Mouse (Mus musculus) midbrain, embryonic 11.5 days (tissue): ENCODE measurements at regions not wholly inside any gene's neighbourhood (a gene's known extent, or its start where the extent isn't known, plus 50 kb on each side); places are given as distances from the start of the nearest gene placed in this dataset.

ENCODE experiments used
- ATAC-seq: fragments of 200-750 bp; cut with Nextera tagmentation; 2 replicates; pipeline ENCODE4 v1.8.0; 2017; ENCODE audit warnings: moderate TSS enrichment, moderate library complexity; ENCODE audit not compliant: low FRiP score
- DNase-seq: peaks from one replicate; pipeline ENCODE4 v3.0.0; 2015; ENCODE audit warnings: low spot score; ENCODE audit errors: missing footprints
- H3K27ac ChIP-seq: fragments of 300-500 bp; sonication (generic); 2 replicates; pipeline ENCODE4 v1.5.1; 2014; ENCODE audit warnings: low read depth, low read length
- H3K27me3 ChIP-seq: fragments of 300-500 bp; sonication (generic); 2 replicates; pipeline ENCODE4 v1.6.1; 2014; ENCODE audit warnings: mild to moderate bottlenecking, low read length, moderate library complexity, mixed read lengths; ENCODE audit not compliant: control insufficient read depth, insufficient read depth
- H3K36me3 ChIP-seq: fragments of 300-500 bp; sonication (generic); 2 replicates; pipeline ENCODE4 v1.6.1; 2014; ENCODE audit warnings: mild to moderate bottlenecking, low read length, moderate library complexity, mixed read lengths; ENCODE audit not compliant: control insufficient read depth, insufficient read depth
- H3K4me1 ChIP-seq: fragments of 300-500 bp; sonication (generic); 2 replicates; pipeline ENCODE4 v1.6.1; 2014; ENCODE audit warnings: low read length; ENCODE audit not compliant: control insufficient read depth, insufficient read depth
- H3K4me2 ChIP-seq: fragments of 300-500 bp; sonication (generic); 2 replicates; pipeline ENCODE4 v1.6.1; 2014; ENCODE audit warnings: mild to moderate bottlenecking, moderate library complexity
- H3K4me3 ChIP-seq: fragments of 300-500 bp; sonication (generic); 2 replicates; pipeline ENCODE4 v1.5.1; 2014; ENCODE audit warnings: low read depth, low read length
- H3K9ac ChIP-seq: fragments of 300-500 bp; sonication (generic); 2 replicates; pipeline ENCODE4 v1.6.1; 2014; ENCODE audit warnings: low read length
- H3K9me3 ChIP-seq: fragments of 300-500 bp; sonication (generic); 2 replicates; pipeline ENCODE4 v1.6.1; 2016; ENCODE audit warnings: low read length; ENCODE audit not compliant: control insufficient read depth
- WGBS: fragments of 180-500 bp; shearing (Covaris S2); extraction: QIAGEN DNeasy Blood & Tissue Kit; methylation state at CpG from one replicate; pipeline ENCODE4 v1.1.7; 2014; 5-methylcytosine and 5-hydroxymethylcytosine counted together

- ATAC-seq = no peak
These were observed 204.6 kb upstream of the Gjb5 start for GRCm38 (mm10) chr4:127562602-127563001.

GRCm38 (mm10) chr4:127558572-127558971 is 200.6 kb upstream of the Gjb5 start:
- no peaks in the 10 kb centered on the region for H3K4me1 ChIP-seq
- H3K27ac ChIP-seq = no peak overlapping the region
- H3K36me3 ChIP-seq = no peaks in the 10 kb centered on the region
- no peak for ATAC-seq
- no peaks in the 10 kb centered on the region for H3K27me3 ChIP-seq
- H3K9ac ChIP-seq = no peak overlapping the region
- H3K4me2 ChIP-seq = no peak overlapping the region
- H3K9me3 ChIP-seq = no peaks in the 10 kb centered on the region
- WGBS = 71% methylated on average over 7 of the region's 7 CpGs
- no peak for DNase-seq
- no peak overlapping the region for H3K4me3 ChIP-seq

More at GRCm38 (mm10) chr4:127562602-127563001, 204.6 kb upstream of the Gjb5 start:
- Histone ChIP-seq H3K27me3 (no peaks in the 10 kb centered on the region), H3K4me3 (no peak overlapping the region), H3K4me2 (no peak overlapping the region), H3K36me3 (no peaks in the 10 kb centered on the region), H3K4me1 (no peaks in the 10 kb centered on the region), H3K9me3 (no peaks in the 10 kb centered on the region), H3K27ac (no peak overlapping the region), H3K9ac (no peak overlapping the region)
- DNase-seq = no peak
- 91% methylated on average over 5 of the region's 5 CpGs for WGBS

GRCm38 (mm10) chr4:127552456-127553225 is 194.7 kb upstream of the Gjb5 start:
- Histone ChIP-seq H3K4me3 (no peak overlapping the region), H3K27me3 (no peaks in the 10 kb centered on the region), H3K4me2 (no peak overlapping the region), H3K9ac (no peak overlapping the region), H3K4me1 (no peaks in the 10 kb centered on the region), H3K9me3 (no peaks in the 10 kb centered on the region), H3K27ac (no peak overlapping the region), H3K36me3 (no peaks in the 10 kb centered on the region)
- 87% methylated on average over 12 of the region's 12 CpGs for WGBS
- DNase-seq (peak; percentile 12), ATAC-seq (no peak)

GRCm38 (mm10) chr4:127549581-127549980 is 191.6 kb upstream of the Gjb5 start:
- Histone ChIP-seq H3K4me3 (no peak overlapping the region), H3K27ac (no peak overlapping the region), H3K36me3 (no peaks in the 10 kb centered on the region), H3K4me2 (no peak overlapping the region), H3K4me1 (no peaks in the 10 kb centered on the region), H3K27me3 (no peaks in the 10 kb centered on the region), H3K9ac (no peak overlapping the region), H3K9me3 (no peaks in the 10 kb centered on the region)
- WGBS = 53% methylated on average over 12 of the region's 12 CpGs
- DNase-seq (peak; percentile 85), ATAC-seq (no peak)

GRCm38 (mm10) chr4:127549018-127549417 is 191.0 kb upstream of the Gjb5 start:
- ATAC-seq (no peak), DNase-seq (peak; percentile 71)
- no peaks in the 10 kb centered on the region for H3K4me1 ChIP-seq
- no peak overlapping the region for H3K27ac ChIP-seq
- H3K4me3 ChIP-seq = no peak overlapping the region
- WGBS = 71% methylated on average over 6 of the region's 6 CpGs
- H3K27me3 ChIP-seq = no peaks in the 10 kb centered on the region
- no peak overlapping the region for H3K4me2 ChIP-seq
- H3K9ac ChIP-seq = no peak overlapping the region
- no peaks in the 10 kb centered on the region for H3K36me3 ChIP-seq
- H3K9me3 ChIP-seq = no peaks in the 10 kb centered on the region

GRCm38 (mm10) chr4:127545106-127545505 is 187.1 kb upstream of the Gjb5 start:
- H3K36me3 ChIP-seq = no peaks in the 10 kb centered on the region
- H3K9ac ChIP-seq = no peak overlapping the region
- no peak overlapping the region for H3K4me3 ChIP-seq
- no peak overlapping the region for H3K4me2 ChIP-seq
- 92% methylated on average over 6 of the region's 6 CpGs for WGBS
- H3K9me3 ChIP-seq = no peaks in the 10 kb centered on the region
- H3K27ac ChIP-seq = no peak overlapping the region
- H3K27me3 ChIP-seq = no peaks in the 10 kb centered on the region
- peak; percentile 78 for DNase-seq
- ATAC-seq = no peak
- H3K4me1 ChIP-seq = no peaks in the 10 kb centered on the region

- H3K27ac ChIP-seq = no peak overlapping the region
- WGBS = 93% methylated on average over 2 of the region's 2 CpGs
- no peak overlapping the region for H3K9ac ChIP-seq
- H3K36me3 ChIP-seq = no peaks in the 10 kb centered on the region
- no peaks in the 10 kb centered on the region for H3K4me1 ChIP-seq
- no peaks in the 10 kb centered on the region for H3K9me3 ChIP-seq
- H3K4me3 ChIP-seq = no peak overlapping the region
- H3K4me2 ChIP-seq = no peak overlapping the region
- no peaks in the 10 kb centered on the region for H3K27me3 ChIP-seq
- ATAC-seq (no peak), DNase-seq (no peak)
These were observed 185.3 kb upstream of the Gjb5 start for GRCm38 (mm10) chr4:127543276-127543675.

GRCm38 (mm10) chr4:127542771-127543170 is 184.8 kb upstream of the Gjb5 start:
- no peak for DNase-seq
- H3K9me3 ChIP-seq = no peaks in the 10 kb centered on the region
- no peak overlapping the region for H3K9ac ChIP-seq
- H3K36me3 ChIP-seq = no peaks in the 10 kb centered on the region
- H3K4me3 ChIP-seq = no peak overlapping the region
- 84% methylated on average over 4 of the region's 4 CpGs for WGBS
- no peak overlapping the region for H3K27ac ChIP-seq
- no peak overlapping the region for H3K4me2 ChIP-seq
- no peak for ATAC-seq
- no peaks in the 10 kb centered on the region for H3K4me1 ChIP-seq
- no peaks in the 10 kb centered on the region for H3K27me3 ChIP-seq

GRCm38 (mm10) chr4:127536952-127537351 is 179.0 kb upstream of the Gjb5 start:
- no peaks in the 10 kb centered on the region for H3K9me3 ChIP-seq
- no peak for DNase-seq

More at GRCm38 (mm10) chr4:127536952-127537351, 179.0 kb upstream of the Gjb5 start:
- no peaks in the 10 kb centered on the region for H3K36me3 ChIP-seq
- H3K9ac ChIP-seq = no peak overlapping the region
- H3K27ac ChIP-seq = no peak overlapping the region
- ATAC-seq = no peak
- no peaks in the 10 kb centered on the region for H3K4me1 ChIP-seq
- no peak overlapping the region for H3K4me2 ChIP-seq
- WGBS = 44% methylated on average over 5 of the region's 5 CpGs
- no peaks in the 10 kb centered on the region for H3K27me3 ChIP-seq
- no peak overlapping the region for H3K4me3 ChIP-seq
